Mouse (Mus musculus) CH12.LX (cell line): ENCODE measurements around the gene Sim2. TPM values are rescaled to one million over a fixed set of nuclear protein-coding genes. Genes with fewer than 3 reads are reported as not detected.

Source experiments
- DNase-seq: peaks from one replicate; pipeline ENCODE4 v3.0.0-alpha.2; 2013; ENCODE audit errors: extremely low read depth
- H3K27ac ChIP-seq: 2 replicates; pipeline ENCODE4 v1.5.1; 2012; ENCODE audit warnings: low read depth, mild to moderate bottlenecking, control low read depth, moderate library complexity; ENCODE audit not compliant: insufficient read depth
- H3K27me3 ChIP-seq: replicated peaks from 2 replicates; pipeline ENCODE3; 2012; ENCODE audit warnings: inconsistent platforms
- H3K36me3 ChIP-seq, 2 experiments: replicated peaks in 1 of 2; 2 replicates each; pipeline versions ENCODE3 to v1.6.1; 2012; ENCODE audit warnings: inconsistent platforms in 1 of 2, low read length in 1 of 2, mild to moderate bottlenecking in 1 of 2, mixed read lengths in 1 of 2, moderate library complexity in 1 of 2; ENCODE audit not compliant: control insufficient read depth in 1 of 2, insufficient read depth in 1 of 2
- H3K4me1 ChIP-seq, 2 experiments: 2 replicates each; pipeline ENCODE4 v1.6.1; 2012; ENCODE audit warnings: inconsistent platforms in 1 of 2, moderate library complexity in 1 of 2; ENCODE audit not compliant: insufficient read depth in 2 of 2, control insufficient read depth in 1 of 2
- H3K4me2 ChIP-seq: 2 replicates; pipeline ENCODE4 v1.6.1; 2012; ENCODE audit warnings: low read depth, mild to moderate bottlenecking, control low read depth; ENCODE audit not compliant: poor library complexity, insufficient read depth, severe bottlenecking
- H3K4me3 ChIP-seq, 3 experiments: fragments of 150-350 bp in 1 of 3; sonication (generic) in 1 of 3; replicated peaks in 1 of 3; 2 replicates each; pipeline versions ENCODE3 to v1.5.1; 2011 to 2012; ENCODE audit warnings: low read depth in 2 of 3, low read length in 2 of 3, mild to moderate bottlenecking in 2 of 3, moderate library complexity in 2 of 3, control low read depth in 1 of 3, improper control_type of control experiment in 1 of 3, inconsistent platforms in 1 of 3, mixed read lengths in 1 of 3; ENCODE audit not compliant: poor library complexity in 1 of 3
- H3K79me2 ChIP-seq: replicated peaks from 2 replicates; pipeline ENCODE4 v1.6.1; 2012; ENCODE audit warnings: mild to moderate bottlenecking, moderate library complexity; ENCODE audit not compliant: control insufficient read depth, poor library complexity, insufficient read depth, severe bottlenecking; ENCODE audit errors: extremely low read depth
- H3K9ac ChIP-seq: 2 replicates; pipeline ENCODE4 v1.6.1; 2012; ENCODE audit warnings: low read depth, mild to moderate bottlenecking, control low read depth, moderate library complexity; ENCODE audit not compliant: insufficient read depth
- H3K9me3 ChIP-seq: replicated peaks from 2 replicates; pipeline ENCODE3; 2012; ENCODE audit warnings: low read length, inconsistent platforms, mixed read lengths
- BHLHE40 ChIP-seq: IDR thresholded peaks from 2 replicates; pipeline ENCODE4 v1.6.1; 2011; ENCODE audit warnings: mild to moderate bottlenecking, low read depth, low read length, improper control_type of control experiment
- E2F4 ChIP-seq: IDR thresholded peaks from 2 replicates; pipeline ENCODE4 v1.6.1; 2011; ENCODE audit warnings: low read depth, low read length, improper control_type of control experiment; ENCODE audit not compliant: insufficient replicate concordance
- MAZ ChIP-seq: IDR thresholded peaks from 2 replicates; pipeline ENCODE4 v1.6.1; 2012; ENCODE audit warnings: low read depth, mild to moderate bottlenecking, inconsistent platforms, low read length, improper control_type of control experiment, moderate library complexity
- NELFE ChIP-seq: IDR thresholded peaks from 2 replicates; pipeline ENCODE4 v1.6.1; 2011; ENCODE audit warnings: low read depth, low read length, improper control_type of control experiment
- TBP ChIP-seq: conservative IDR thresholded peaks from 2 replicates; pipeline ENCODE4 v1.6.1; 2011; ENCODE audit warnings: low read depth, low read length, improper control_type of control experiment
- USF1 ChIP-seq: IDR thresholded peaks from 2 replicates; pipeline ENCODE4 v1.6.1; 2014; ENCODE audit warnings: low read depth, mild to moderate bottlenecking, inconsistent platforms, low read length, improper control_type of control experiment
- ZMIZ1 ChIP-seq: IDR thresholded peaks from 2 replicates; pipeline ENCODE4 v1.6.1; 2012; ENCODE audit warnings: low read depth, mild to moderate bottlenecking, inconsistent platforms, low read length, improper control_type of control experiment
- dilution Hi-C: fragments of 300-500 bp; cut with MboI; formaldehyde crosslinking; loops from 2 replicates; pipeline ENCODE4 v1.14.3; 2020; ENCODE audit warnings: low sequenced_read_pairs; ENCODE audit not compliant: extremely low pct_unique_long_range_greater_than_20kb, extremely low pct_ligation_motif_present
- in situ Hi-C: fragments of 300-500 bp; cut with MboI; formaldehyde crosslinking; loops from 3 replicates; pipeline ENCODE4 v1.14.3; 2019; ENCODE audit warnings: low sequenced_read_pairs, low pct_ligation_motif_present, low pct_unique_long_range_greater_than_20kb, mixed read lengths
- polyA plus RNA-seq: library from polyadenylated mRNA; unstranded; fragments of >175 nt; gene quantifications from 2 replicates; pipeline ENCODE4 v1.2.1, GENCODE M21; 2012; ENCODE audit warnings: low read depth; ENCODE audit not compliant: insufficient read length
- total RNA-seq, 2 experiments: library from RNA; depleted of rRNA; stranded (reverse); fragments of 300-350 nt in 1 of 2; fragments of >200 nt in 1 of 2; gene quantifications; 2 replicates each; pipeline ENCODE4 v1.2.3; 2012 to 2014

The Sim2 gene
- total and polyA plus RNA-seq, 3 experiments = not detected

DNA sequence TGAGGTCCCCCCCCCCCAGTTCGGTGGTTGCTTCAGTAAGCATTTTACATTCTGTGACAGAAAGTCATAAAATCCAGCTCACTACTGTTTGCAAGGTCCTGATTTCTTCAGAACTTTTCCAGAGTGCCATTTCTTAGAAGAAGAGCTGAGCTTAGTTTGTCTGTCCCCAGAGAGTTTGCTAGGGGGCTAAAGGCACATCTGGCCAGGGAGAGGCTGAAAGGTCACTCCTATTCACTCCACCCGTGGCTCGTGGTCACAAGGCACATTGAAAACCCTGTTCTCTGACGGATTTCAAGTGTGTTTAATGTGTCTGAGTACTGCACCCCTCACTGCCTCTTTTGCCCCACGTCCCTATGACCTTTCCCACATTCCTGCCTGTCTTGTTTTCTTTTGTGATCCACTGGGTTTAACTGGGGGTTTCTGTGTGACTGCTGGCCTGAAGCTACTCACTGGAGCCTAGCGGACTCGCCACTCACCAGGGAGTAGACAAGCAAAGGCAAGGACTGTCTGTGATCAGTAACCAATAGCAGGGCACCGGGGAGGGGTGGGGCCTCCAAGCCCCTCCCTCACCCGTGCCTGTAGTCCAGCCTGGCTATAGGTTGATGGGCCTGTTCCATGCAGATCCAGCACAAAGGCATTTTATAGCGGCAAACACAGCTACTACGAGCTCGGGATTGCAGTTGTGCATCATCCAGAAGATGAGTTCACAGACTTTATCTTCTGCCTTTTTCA lies 13.2 kb downstream of the Sim2 start:
- Histone ChIP-seq H3K27ac (no peak overlapping the region), H3K4me1 (peaks cover 11 to 29% of the 10 kb centered on the region in 2 experiments), H3K9ac (no peak overlapping the region), H3K36me3 (no peaks in the 10 kb centered on the region), H3K27me3 (no peaks in the 10 kb centered on the region), H3K79me2 (no peaks in the 10 kb centered on the region), H3K4me3 (no peak overlapping the region)
- dilution Hi-C loops (no loop called here), in situ Hi-C loops (no loop called here)
- DNase-seq = no peak
- TF ChIP-seq E2F4 (no peak), BHLHE40 (no peak), ZMIZ1 (no peak)
- TF ChIP-seq, all 38 proteins: peak for 0
- H3K4me2 ChIP-seq = no peak overlapping the region
- H3K9me3 ChIP-seq = no peaks in the 10 kb centered on the region

DNA sequence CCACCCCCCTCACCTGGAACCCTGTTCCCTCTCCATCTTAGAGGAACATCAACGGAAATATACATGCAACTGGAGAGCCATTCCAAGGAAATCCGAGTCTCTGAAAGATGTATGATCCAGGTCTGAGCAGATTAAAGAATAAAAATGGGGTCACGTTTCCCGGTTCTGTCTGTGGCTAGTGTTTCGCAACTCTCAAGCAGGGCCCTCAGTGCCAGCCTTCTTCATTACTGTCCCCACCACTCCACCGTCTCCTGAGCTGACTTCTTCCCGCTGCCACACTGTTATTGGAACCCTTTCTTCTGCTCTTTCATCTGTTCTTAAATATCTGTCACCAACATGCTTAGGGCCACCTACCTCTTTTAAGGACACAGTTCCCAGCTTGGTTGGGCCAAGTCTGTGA lies 28.4 kb downstream of the Sim2 start:
- TF ChIP-seq USF1 = no peak
- DNase-seq = no peak
- Histone ChIP-seq H3K79me2 (no peaks in the 10 kb centered on the region), H3K27me3 (peaks cover 2% of the 10 kb centered on the region), H3K4me3 (no peak overlapping the region), H3K4me2 (no peak overlapping the region), H3K9me3 (no peaks in the 10 kb centered on the region), H3K27ac (no peak overlapping the region), H3K4me1 (peaks cover 5 to 7% of the 10 kb centered on the region in 2 experiments; a peak in 1 of 4 replicates), H3K36me3 (no peaks in the 10 kb centered on the region), H3K9ac (no peak overlapping the region)
- dilution Hi-C loops (no loop called here), in situ Hi-C loops (loop anchor here (5.0 kb wide), 2 partner anchors 36 to 49 kb away; no protein-coding TSS in a partner anchor)

DNA sequence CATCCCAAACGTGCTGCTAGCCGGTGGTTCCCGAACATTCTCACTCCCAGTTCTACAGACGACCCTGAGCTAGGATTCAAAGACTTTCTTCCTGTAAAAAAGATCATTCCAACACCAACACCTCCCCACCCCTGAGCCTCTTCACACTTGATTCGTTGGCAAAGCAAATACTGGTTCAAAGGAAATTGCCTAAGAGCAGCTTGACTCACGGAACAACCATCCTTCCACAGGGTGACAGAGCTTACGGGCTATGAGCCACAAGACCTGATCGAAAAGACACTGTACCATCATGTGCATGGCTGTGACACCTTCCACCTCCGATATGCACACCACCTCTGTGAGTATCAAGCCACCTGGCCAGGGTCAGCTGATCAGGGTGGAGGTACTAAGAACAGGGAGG lies 30.0 kb downstream of the Sim2 start:
- in situ Hi-C loops = loop anchor here (5.0 kb wide), 2 partner anchors 37 to 48 kb away; no protein-coding TSS in a partner anchor
- Histone ChIP-seq H3K4me1 (peaks cover 5 to 7% of the 10 kb centered on the region in 2 experiments; a peak in 1 of 4 replicates), H3K79me2 (no peaks in the 10 kb centered on the region), H3K27ac (no peak overlapping the region), H3K9me3 (no peaks in the 10 kb centered on the region), H3K9ac (no peak overlapping the region), H3K36me3 (no peaks in the 10 kb centered on the region), H3K4me2 (no peak overlapping the region), H3K4me3 (no peak overlapping the region), H3K27me3 (peaks cover 2% of the 10 kb centered on the region)
- dilution Hi-C loops = no loop called here
- TF ChIP-seq MAZ (no peak), TBP (no peak), NELFE (no peak)
- DNase-seq = no peak
